Mouse (Mus musculus): ENCODE results near the gene Pnn. TPM values are rescaled to one million over a fixed set of nuclear protein-coding genes. Genes with fewer than 3 reads are reported as not detected.

The Pnn gene
- polyA plus RNA-seq, 1 experiment from 2014 or later: 28.9 TPM

DNA sequence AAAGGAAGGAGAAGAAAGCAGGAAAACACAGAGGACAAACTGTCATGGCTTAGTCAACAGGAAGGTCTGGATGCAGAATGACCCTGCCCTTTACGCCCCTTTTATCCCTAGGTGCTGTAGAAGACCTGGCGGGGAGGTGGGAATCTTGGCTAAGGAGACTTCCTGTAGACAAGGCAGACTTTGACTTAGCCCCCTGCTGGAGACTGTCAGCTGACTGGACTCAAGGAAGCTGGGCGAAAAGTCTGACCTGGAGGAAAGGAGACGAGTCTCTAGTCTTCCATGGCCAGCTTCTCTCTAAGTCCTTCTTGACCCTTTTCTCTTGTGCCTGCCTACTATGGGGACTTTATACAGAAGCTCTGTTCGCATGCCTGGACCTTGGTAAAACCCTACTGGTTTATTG lies 17.8 kb downstream of the Pnn start:
- ATAC-seq (no peak), DNase-seq (no peak)
- H3K36me3 ChIP-seq (replicated peaks; ENCODE audit: insufficient read depth, low read length): no peaks in the 10 kb centered on the region
- H3K4me2 ChIP-seq (ENCODE audit: low read depth, low read length): no peak overlapping the region
- WGBS (ENCODE audit: insufficient replicate concordance): 68% methylated on average over 5 of the region's 5 CpGs
- H3K9ac ChIP-seq (replicated peaks): no peak overlapping the region
- H3K27ac ChIP-seq (ENCODE audit: low read depth): no peak overlapping the region
- H3K4me3 ChIP-seq (ENCODE audit: low read depth, low read length): no peak overlapping the region
- no peaks in the 10 kb centered on the region for H3K9me3 ChIP-seq (ENCODE audit: low read length)
- H3K27me3 ChIP-seq (ENCODE audit: insufficient read depth, low read length): no peaks in the 10 kb centered on the region
- H3K4me1 ChIP-seq (ENCODE audit: insufficient read depth): no peaks in the 10 kb centered on the region
- TF ChIP-seq CTCF (IDR thresholded peaks at IDR 0.05; ENCODE audit: low read depth) (0 out of 2 replicates have a peak, but pooled peaks have one; percentile 17), EP300 (IDR thresholded peaks at IDR 0.05; ENCODE audit: low read depth) (no peak)

- Histone ChIP-seq H3K4me2 (ENCODE audit: low read depth, low read length) (no peak overlapping the region), H3K27me3 (ENCODE audit: insufficient read depth, low read length) (no peaks in the 10 kb centered on the region), H3K36me3 (replicated peaks; ENCODE audit: insufficient read depth, low read length) (no peaks in the 10 kb centered on the region), H3K4me3 (ENCODE audit: low read depth, low read length) (no peak overlapping the region), H3K27ac (ENCODE audit: low read depth) (no peak overlapping the region), H3K4me1 (ENCODE audit: insufficient read depth) (no peaks in the 10 kb centered on the region), H3K9ac (replicated peaks) (no peak overlapping the region), H3K9me3 (ENCODE audit: low read length) (no peaks in the 10 kb centered on the region)
- ATAC-seq (no peak), DNase-seq (no peak)
- WGBS (ENCODE audit: insufficient replicate concordance): 75% methylated on average over 5 of the region's 5 CpGs
- TF ChIP-seq EP300 (IDR thresholded peaks at IDR 0.05; ENCODE audit: low read depth) (no peak), CTCF (IDR thresholded peaks at IDR 0.05; ENCODE audit: low read depth) (no peak)
Measured at GRCm38 (mm10) chr12:59086171-59086570, 19.5 kb downstream of the Pnn start.

DNA sequence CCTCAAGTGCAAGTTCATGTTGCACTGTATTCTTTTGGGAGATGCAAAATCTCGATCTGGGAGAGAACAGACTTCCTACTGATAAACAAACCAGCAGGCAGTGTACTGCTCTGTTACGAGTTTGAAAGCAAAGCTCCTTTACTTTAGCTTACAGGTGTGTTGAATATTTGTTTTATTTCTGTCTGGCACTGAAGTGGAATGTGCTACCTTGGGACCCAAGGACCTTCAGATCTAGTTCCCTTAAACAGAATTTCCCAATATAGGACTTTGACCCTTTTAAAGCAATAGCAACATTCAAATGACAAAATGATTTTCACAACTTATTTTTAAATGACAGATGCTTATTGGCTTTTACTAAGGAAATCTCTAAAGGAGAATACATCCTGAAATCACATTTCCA lies 26.9 kb downstream of the Pnn start:
- WGBS (ENCODE audit: insufficient replicate concordance): 29% methylated on average over 2 of the region's 2 CpGs
- no peaks in the 10 kb centered on the region for H3K4me1 ChIP-seq (ENCODE audit: insufficient read depth)
- H3K4me2 ChIP-seq (ENCODE audit: low read depth, low read length): no peak overlapping the region
- no peaks in the 10 kb centered on the region for H3K36me3 ChIP-seq (replicated peaks; ENCODE audit: insufficient read depth, low read length)
- H3K9ac ChIP-seq (replicated peaks): no peak overlapping the region
- peak; percentile 39; the same call in 1 of the 2 replicates for TF ChIP-seq EP300 (IDR thresholded peaks at IDR 0.05; ENCODE audit: low read depth)
- no peak for TF ChIP-seq CTCF (IDR thresholded peaks at IDR 0.05; ENCODE audit: low read depth)
- no peaks in the 10 kb centered on the region for H3K9me3 ChIP-seq (ENCODE audit: low read length)
- no peaks in the 10 kb centered on the region for H3K27me3 ChIP-seq (ENCODE audit: insufficient read depth, low read length)
- DNase-seq (no peak), ATAC-seq (peak; percentile 75)
- peak overlapping the region; percentile 67; the same call in 1 of the 2 replicates for H3K27ac ChIP-seq (ENCODE audit: low read depth)
- H3K4me3 ChIP-seq (ENCODE audit: low read depth, low read length): no peak overlapping the region

DNA sequence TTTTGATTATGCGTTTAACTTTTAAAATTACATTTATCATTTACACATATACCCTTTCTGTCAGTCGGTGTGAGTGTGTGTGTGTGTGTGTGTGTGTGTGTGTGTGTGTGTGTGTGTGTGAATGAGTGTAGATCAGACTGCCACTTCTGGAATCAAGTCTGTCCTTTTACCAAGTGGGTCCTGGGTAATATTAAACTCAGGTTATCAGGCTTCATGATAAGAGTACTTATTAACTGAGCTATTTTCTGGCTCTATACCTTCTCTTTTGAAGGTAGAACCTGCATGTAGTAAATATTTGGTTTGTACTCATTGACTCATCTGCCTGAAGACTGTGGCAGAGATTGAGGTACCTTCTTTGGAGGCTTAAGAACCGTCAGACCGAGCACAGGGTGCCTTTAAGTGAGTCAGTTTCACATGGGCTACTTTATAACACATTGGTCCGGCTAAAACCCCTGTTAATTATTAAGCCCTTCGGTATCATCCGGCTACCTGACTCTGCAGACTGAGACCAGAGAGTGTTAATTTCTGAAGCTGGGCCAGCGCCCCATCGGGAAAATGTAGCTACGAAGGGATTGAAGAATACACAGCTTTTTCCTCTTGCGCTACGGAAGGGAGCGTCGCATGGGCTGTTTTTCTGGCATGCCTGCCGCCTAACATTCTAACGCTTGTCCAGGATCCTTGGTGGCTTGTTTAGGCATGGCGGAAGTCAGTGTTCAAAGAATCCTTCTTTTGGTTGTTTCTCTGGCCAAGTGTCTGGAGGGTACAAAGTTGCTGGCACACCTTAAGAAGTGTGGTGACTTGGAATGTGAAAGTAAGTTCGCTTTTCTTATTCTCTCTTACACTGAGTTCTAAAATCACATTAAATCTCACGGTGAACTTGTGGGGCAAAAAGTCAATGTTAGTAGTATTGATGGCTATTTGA lies 28.7 kb downstream of the Pnn start, which contains the start of gene Mia2:
Mia2 (plus strand) TSS at position 696 of the 922 bp plus-strand sequence.
- Histone ChIP-seq H3K27ac (ENCODE audit: low read depth) (peak within 1 kb of the TSS; percentile 70), H3K27me3 (ENCODE audit: insufficient read depth, low read length) (no peaks in the 10 kb centered on the region), H3K36me3 (replicated peaks; ENCODE audit: insufficient read depth, low read length) (no peaks in the 10 kb centered on the region), H3K4me3 (ENCODE audit: low read depth, low read length) (peak within 1 kb of the TSS; percentile 39), H3K4me1 (ENCODE audit: insufficient read depth) (no peaks in the 10 kb centered on the region), H3K4me2 (ENCODE audit: low read depth, low read length) (peak within 1 kb of the TSS; percentile 32; the same call in 1 of the 2 replicates), H3K9ac (replicated peaks) (peak within 1 kb of the TSS; percentile 28), H3K9me3 (ENCODE audit: low read length) (no peaks in the 10 kb centered on the region)
- no peak for TF ChIP-seq EP300 (IDR thresholded peaks at IDR 0.05; ENCODE audit: low read depth)
- no peak for TF ChIP-seq CTCF (IDR thresholded peaks at IDR 0.05; ENCODE audit: low read depth)
- DNase-seq: peak; percentile 39
- ATAC-seq: peak; percentile 90
- WGBS (ENCODE audit: insufficient replicate concordance): 71% methylated on average over 19 of the region's 19 CpGs

DNA sequence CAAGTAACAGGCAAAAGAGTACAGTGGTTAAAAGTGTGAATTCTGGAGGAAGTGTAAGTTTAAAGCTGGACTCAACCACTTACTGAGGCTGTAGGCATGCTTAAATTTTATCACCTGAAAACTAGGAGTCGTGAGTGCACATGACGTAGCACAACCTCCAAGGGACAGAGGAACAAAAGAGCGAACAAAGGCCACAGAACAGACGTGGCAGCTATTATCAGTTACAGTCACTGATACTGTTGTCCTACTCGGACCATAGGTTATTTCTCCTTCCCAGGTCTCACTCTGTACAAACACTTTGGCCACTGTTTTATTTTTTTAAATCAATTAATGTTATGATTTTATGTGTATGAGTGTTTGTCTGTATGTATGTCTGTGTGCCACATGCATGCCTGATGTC lies 38.1 kb downstream of the Pnn start:
- H3K9ac ChIP-seq (replicated peaks): no peak overlapping the region
- TF ChIP-seq EP300 (IDR thresholded peaks at IDR 0.05; ENCODE audit: low read depth) (no peak), CTCF (IDR thresholded peaks at IDR 0.05; ENCODE audit: low read depth) (no peak)
- peaks cover 3% of the 10 kb centered on the region; the same call in 1 of the 2 replicates for H3K36me3 ChIP-seq (replicated peaks; ENCODE audit: insufficient read depth, low read length)
- no peak overlapping the region for H3K4me3 ChIP-seq (ENCODE audit: low read depth, low read length)
- no peak overlapping the region for H3K4me2 ChIP-seq (ENCODE audit: low read depth, low read length)
- no peaks in the 10 kb centered on the region for H3K27me3 ChIP-seq (ENCODE audit: insufficient read depth, low read length)
- WGBS (ENCODE audit: insufficient replicate concordance): 66% methylated on average over 5 of the region's 5 CpGs
- no peak overlapping the region for H3K27ac ChIP-seq (ENCODE audit: low read depth)
- H3K9me3 ChIP-seq (ENCODE audit: low read length): no peaks in the 10 kb centered on the region
- no peak for ATAC-seq
- 0 out of 2 replicates have a peak, but pooled peaks cover 2% of the 10 kb centered on the region for H3K4me1 ChIP-seq (ENCODE audit: insufficient read depth)
- DNase-seq: no peak

GRCm38 (mm10) chr12:59105914-59106313 lies 39.2 kb downstream of the Pnn start:
- no peak overlapping the region for H3K4me3 ChIP-seq (ENCODE audit: low read depth, low read length)
- no peaks in the 10 kb centered on the region for H3K9me3 ChIP-seq (ENCODE audit: low read length)
- H3K4me1 ChIP-seq (ENCODE audit: insufficient read depth): 0 out of 2 replicates have a peak, but pooled peaks cover 2% of the 10 kb centered on the region
- no peak overlapping the region for H3K9ac ChIP-seq (replicated peaks)
- 49% methylated on average over 6 of the region's 6 CpGs for WGBS (ENCODE audit: insufficient replicate concordance)
- ATAC-seq (peak; percentile 99), DNase-seq (peak; percentile 27)
- 0 out of 2 replicates have a peak overlapping the region, but pooled peaks have one; percentile 18 for H3K4me2 ChIP-seq (ENCODE audit: low read depth, low read length)
- TF ChIP-seq EP300 (IDR thresholded peaks at IDR 0.05; ENCODE audit: low read depth) (peak; percentile 72), CTCF (IDR thresholded peaks at IDR 0.05; ENCODE audit: low read depth) (no peak)
- H3K36me3 ChIP-seq (replicated peaks; ENCODE audit: insufficient read depth, low read length): peaks cover 3% of the 10 kb centered on the region; the same call in 1 of the 2 replicates
- no peaks in the 10 kb centered on the region for H3K27me3 ChIP-seq (ENCODE audit: insufficient read depth, low read length)
- peak overlapping the region; percentile 61 for H3K27ac ChIP-seq (ENCODE audit: low read depth)

Data from liver, postnatal 0 days (tissue).